Mouse (Mus musculus): ENCODE results near the gene Ccr2.
"Not testable (repeated sequence)": the region's sequence is repeated elsewhere in the genome, so short reads cannot be mapped to it uniquely, and the experiment has no call there.

Gene Ccr2

DNA sequence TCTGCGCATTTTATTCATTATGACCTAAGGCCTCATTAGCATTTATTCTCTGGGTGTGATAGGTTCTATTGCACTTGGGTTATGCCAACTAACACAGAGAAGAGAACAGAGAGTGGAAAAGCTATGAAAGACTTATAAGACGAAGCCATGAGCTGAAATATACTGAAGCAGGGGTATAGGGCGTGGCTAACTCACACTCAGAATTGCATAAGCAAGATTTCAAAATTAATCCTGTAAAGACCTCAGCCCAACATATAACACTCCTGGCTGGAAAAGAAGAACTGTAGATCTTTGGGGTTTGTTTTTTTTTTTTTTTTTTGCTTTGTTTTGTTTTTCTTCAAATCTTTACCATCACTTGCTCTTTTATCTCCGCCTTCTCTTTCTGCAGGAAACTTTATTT, at the start of gene Ccr2:
Gene Ccr2 (plus strand): TSS at position 228 of the 400 bp plus-strand sequence.
- no peak for DNase-seq (ENCODE audit: low read depth in 2 of 2, low spot score in 2 of 2)

DNA sequence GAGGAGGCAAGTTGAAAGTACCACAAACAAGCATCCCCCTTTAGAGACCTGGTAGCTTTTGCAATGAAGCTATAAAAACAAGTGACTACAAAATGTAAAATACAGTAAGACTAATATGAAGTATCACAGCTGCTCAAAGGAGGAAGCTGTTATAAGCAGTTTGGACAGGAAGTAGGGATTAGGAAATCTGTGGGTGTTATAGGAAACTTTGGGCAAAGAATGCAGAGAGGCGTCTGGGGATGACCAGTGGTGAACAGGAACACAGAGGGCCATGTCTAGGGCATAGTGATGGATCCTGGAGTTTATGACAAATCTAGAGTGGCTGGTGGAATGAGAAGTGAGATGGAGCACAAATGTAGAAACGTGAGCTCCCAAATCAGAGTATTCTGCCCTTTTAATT, 48.2 kb upstream of the Ccr2 start:
- no peak for DNase-seq (ENCODE audit: low read depth in 2 of 2, low spot score in 2 of 2)

DNA sequence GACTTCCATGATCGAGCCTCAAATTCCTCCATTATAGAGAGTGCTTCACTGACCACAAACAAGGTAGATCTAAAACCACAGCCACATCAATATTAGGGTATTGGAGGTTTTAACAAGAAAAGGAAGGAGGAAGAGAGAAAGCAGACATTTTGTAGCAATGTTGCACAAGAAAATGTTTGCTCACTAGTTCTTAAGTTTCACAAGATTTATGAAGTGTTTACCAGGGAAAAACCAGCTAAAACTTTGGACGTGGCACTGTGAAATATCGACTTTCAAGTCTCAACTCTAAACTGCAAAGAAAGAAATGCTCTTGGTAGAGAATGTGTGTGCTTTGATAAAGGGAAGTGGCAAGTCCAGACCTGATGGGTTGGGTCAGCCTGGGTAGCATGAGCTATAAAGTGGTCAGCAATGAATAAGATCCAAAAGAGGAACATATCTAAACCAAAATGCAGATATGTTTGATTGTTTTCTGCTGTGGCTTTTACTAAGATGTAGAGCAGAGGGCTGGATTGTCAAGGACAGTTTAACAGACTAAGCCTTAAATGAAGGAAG, 45.5 kb upstream of the Ccr2 start:
- no peak for DNase-seq (ENCODE audit: low read depth in 2 of 2, low spot score in 2 of 2)

DNA sequence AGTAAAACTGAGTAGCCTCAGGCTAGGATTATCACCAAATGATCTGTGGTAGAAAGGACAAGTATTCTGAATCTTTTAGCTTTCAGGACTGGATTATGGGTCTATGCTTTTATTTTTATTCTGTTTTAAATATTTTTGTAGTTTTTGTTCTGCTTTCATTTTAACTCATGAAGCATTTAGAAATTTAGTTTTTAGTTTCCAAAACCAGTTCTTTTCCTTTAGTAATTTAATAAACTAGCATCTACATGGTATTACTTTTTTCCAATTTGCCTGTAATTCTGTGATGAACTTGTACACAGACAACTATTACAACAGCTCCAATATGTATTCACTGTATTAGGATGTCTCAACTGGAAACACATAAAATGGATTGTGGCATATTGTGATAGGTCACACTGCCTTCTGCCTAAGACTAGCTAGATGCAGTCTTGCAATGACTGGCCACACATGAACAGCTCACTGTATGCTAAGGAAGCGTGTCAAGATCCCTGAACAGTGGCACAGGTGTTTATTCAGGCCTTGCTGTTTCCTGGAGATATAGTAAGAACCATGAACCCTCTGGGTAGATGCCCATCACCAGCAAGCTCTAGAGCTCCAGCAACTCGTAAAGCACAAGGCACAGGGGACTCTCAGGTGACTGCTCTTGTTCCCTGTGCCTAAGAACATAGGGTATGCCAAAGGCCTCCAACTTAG, 41.9 kb upstream of the Ccr2 start:
- DNase-seq (ENCODE audit: low read depth in 2 of 2, low spot score in 2 of 2), result no peak

DNA sequence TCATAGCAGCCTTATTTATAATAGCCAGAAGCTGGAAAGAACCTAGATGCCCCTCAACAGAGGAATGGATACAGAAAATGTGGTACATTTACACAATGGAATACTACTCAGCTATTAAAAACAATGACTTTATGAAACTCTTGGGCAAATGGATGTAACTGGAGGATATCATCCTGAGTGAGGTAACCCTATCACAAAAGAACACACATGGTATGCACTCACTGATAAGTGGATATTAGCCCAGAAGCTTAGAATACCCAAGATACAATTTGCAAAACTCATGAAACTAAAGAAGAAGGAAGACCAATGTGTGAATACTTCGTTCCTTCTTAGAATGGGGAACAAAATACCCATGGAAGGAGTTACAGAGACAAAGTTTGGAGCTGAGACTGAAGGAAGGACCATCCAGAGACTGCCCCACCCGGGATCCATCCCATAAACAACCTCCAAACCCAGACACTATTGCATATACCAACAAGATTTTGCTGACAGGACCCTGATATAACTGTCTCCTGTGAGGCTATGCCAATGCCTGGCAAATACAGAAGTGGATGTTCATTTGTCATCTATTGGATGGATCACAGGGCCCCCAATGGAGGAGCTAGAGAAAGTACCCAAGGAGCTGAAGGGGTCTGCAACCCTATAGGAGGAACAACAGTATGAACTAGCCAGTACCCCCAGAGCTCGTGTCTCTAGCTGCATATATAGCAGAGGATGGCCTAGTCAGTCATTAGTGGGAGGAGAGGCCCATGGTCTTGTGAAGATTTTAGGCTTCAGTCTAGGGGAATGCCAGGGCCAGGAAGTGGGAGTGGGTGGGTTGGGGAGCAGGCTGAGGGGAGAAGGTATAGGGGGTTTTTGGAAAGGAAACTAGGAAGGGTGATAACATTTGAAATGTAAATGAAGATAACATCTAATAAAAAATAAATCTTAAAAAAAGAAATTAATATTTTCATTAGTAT, 40.0 kb upstream of the Ccr2 start:
- not testable (repeated sequence) for DNase-seq (ENCODE audit: low read depth in 2 of 2, low spot score in 2 of 2)

DNA sequence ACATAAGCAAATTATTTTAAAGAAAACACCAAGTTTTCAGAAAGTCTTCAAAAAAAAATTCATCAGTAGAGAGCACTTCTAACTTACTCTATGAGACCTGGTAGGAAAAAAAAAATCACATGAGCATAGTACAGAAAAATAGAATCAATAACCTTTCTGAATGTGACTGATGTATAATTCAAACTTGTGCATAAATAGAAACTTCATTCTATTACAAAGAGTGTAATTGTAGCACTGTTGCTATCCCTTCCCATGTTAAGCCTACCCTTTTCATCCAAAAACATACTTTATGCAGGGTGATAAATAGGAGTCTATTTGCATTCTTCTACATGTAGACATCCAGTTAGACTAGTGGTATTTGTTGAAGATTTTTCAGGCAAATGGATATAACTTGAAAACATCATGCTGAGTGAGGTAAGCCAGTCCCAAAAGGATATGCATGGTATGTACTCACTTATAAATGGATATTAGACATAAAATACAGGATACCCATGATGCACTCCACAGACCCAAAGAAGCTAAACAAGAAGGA, 35.1 kb upstream of the Ccr2 start:
- DNase-seq (ENCODE audit: low read depth in 2 of 2, low spot score in 2 of 2), result no peak

DNA sequence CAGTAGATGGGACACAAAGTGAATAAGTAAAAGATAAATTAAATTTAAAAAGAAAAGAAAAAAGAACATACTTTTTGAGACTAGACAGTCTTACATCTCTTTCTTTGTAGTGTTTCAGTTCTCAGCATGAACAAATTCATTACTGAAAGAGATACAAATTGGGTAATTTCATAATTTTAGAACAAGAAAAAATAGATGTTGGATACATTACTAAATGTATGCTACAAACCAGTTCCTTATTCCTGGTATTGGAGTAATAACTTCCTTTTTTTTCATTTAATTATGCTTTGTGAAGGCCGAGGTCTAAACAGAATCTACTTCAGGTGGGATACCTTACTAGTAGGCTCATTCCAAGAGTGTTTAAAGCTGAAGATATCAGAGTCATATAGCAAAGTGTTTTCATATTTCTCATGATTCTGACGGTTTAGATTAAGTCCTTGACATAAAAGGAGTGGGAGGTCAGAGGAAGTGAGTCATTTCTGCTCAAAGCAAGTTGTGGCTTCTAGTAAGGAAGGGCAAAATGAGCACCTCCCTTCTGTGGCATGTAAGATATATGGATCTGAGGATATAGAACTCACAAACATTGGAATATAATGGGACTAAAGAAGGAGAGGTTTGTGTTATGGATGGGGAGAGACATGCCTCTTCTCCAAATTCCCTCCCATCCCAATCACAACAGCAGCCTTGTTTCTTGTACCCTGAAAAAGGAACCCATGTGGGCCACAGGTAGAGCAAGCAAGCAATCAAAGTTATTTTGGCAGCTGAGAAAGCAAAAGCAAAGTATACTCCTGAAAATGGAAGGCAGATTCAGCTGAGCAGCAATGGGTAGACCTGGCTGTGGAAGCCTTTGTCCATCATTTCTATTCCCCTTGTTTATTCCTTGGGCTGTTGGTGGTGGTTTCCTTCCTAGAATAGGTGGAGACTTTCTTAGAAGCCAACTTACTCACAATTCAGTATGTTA, 33.4 kb upstream of the Ccr2 start:
- DNase-seq (ENCODE audit: low read depth in 2 of 2, low spot score in 2 of 2), result peak; percentile 36 to 55

DNA sequence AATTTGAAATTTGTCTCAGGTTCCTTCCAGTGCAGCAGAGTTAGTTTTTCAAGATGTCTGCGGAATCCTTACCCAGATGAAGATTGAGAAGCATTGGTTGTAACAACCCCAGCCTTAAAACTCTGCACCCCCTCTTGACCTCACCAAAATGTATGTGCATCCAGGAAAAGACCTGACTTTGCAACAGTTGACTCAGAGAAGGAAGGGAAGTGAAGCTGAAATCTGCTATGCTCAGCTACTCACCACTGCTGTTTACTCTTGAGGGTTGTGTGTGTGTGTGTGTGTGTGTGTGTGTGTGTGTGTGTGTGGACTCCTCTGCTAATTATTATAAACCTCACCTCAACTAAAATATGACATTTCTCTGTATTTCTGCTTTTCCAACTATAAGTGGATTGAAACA, 30.2 kb upstream of the Ccr2 start:
- no peak for DNase-seq (ENCODE audit: low read depth in 2 of 2, low spot score in 2 of 2)

DNA sequence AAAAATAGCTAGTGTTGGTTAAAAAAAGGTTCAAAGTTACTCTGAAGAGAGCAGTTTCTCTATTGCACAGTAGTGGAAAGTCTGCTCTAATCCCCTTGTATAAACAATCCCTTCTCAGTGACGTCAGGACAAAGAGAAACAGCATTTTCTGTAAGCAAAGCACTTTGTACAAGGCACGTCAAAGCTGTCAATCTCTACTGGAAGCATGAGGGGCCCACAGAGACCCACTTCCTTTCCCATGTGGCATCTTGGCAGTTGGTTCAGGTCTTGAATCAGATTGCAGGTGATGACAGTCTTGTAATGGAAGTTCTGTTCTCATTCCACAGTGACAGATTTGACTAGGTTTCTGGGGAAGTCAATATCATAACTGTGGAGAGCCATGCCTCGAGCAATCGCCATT, 21.9 kb upstream of the Ccr2 start:
- no peak for DNase-seq (ENCODE audit: low read depth in 2 of 2, low spot score in 2 of 2)

DNA sequence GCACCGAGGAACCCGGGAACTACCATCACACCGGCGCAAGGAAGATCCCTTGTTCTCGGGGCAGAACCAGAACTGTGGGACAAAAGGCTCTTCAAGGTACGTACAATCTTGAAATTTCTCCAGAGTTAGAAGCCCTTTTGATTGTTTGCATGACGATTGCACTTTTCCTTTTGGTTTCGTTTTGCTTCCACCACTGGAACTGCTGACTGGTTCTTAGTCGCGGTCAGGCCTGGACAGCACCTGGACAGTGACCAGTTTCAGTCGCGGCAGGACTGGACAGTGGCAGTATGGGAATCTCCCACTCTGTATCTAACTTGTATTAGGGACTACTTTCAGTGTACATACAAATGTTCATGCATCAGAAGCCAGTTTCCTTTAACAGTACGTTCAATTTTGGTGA, 21.3 kb upstream of the Ccr2 start:
- DNase-seq (ENCODE audit: low read depth in 2 of 2, low spot score in 2 of 2), result not testable (repeated sequence)

DNA sequence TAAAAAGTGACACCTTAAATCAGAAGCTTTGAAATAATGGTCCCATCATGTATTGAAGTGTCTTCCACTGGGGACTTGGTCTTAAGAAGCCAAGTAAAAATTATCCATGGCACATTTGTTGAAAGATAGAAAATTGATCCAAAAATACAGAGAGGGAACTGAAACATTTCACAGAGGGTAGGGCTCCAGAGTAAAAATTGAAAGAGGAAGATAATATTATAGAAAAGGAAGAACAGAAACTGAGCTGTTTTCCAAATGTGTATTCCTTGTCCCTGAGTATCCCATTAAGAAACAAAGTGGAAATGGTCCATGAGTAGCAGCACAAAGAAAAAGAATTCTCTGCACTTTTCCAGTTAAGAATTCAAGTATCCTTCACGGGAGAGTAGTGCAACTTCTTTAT, 11.3 kb upstream of the Ccr2 start:
- DNase-seq (ENCODE audit: low read depth in 2 of 2, low spot score in 2 of 2), result no peak

DNA sequence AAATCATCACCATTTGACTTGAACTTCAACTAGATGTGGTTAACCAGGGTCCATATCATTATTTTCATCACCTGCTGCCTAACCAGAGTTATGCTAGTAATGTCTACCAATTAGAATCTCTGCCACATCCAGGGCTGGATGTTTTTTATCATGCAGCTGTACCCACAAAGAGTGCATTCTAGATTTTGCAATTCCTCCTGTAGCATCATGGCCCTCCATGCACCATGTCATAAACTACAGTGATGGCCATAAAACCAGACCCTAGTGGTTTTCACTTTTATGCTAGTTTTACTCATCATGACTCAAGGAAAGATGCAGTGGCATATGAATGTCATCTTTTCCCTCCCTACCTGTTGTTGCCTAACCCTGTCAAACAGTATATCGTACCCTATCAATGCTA, 2.6 kb upstream of the Ccr2 start:
- DNase-seq (ENCODE audit: low read depth in 2 of 2, low spot score in 2 of 2), result no peak

DNA sequence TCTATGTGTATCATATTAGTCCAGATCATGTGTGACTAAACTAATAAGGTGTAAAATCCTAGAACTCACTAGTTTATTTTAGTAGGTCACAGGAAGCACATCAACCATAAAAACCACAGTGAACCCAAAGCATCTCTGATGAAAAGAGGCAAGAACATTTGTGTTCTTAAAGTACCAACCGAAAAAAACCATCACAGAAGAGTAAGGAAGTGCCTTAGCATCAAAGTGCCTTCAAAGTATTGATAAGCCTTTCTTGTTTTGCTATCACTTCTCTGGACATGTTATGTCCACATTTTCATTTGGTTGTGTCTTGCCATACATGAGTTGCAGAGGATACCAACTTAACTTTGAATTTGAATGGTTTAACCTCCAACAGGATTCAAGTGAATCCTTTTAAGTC, 1.4 kb upstream of the Ccr2 start:
- peak in 1 of 2 experiments; percentile 17 for DNase-seq (ENCODE audit: low read depth in 2 of 2, low spot score in 2 of 2)

DNA sequence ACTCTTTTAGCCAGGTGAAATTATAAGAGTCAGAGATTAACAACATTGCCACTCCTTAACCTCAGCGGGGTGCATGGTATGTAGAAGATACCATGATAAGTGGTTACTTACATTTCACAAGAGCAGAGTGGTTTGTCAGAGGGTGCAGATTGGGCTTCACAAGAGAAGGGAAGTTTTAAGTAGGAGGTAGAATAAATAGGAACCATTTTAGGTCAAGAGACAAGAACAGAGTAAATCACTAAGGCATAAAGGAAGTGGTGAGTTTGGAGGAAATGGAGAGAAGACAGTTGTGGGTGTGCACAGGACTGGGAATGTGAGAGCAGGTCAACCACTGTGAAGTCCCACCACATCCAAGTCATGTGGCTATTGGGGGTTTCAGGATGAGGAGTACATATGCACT, 1.4 kb downstream of the Ccr2 start:
- DNase-seq (ENCODE audit: low read depth in 2 of 2, low spot score in 2 of 2), result no peak

DNA sequence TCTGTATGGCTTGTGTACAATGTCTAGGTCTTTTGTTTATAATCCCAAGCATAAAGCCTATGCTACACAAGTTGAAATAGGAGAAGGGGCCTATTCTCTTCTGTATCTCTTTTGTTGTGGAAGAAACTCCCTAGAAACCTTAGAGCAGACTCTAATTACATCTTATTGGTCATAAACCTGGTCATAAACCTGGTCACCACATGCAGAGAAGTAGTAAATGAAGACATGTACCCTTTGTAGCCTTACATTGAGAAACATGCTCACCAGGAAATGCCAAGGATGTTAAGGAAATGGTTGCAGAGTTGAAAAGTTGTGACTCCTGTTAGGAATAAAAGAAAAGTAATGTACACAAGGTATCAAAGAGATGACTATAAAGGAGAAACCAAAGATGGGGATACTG, 3.4 kb downstream of the Ccr2 start:
- DNase-seq (ENCODE audit: low read depth in 2 of 2, low spot score in 2 of 2), result no peak

DNA sequence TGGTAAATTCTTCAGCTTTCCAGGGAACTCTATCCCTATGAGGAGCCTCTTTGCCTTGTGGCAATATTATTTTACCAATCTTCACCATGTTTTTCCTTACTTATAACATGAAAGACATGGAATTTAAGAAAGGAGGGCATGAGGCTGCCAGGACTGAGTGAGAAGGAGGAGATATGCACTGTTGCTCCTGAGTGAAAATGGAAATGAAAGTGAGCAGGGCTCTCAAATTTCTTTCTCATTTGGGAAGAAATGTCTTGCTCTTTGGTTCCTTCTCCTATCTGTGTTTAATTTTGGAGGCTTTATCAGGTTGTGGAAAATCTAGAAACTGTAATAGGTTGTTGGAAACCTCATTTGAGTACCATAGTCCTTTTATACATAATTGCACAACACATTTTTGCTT, 5.5 kb downstream of the Ccr2 start:
- DNase-seq (ENCODE audit: low read depth in 2 of 2, low spot score in 2 of 2), result no peak

DNA sequence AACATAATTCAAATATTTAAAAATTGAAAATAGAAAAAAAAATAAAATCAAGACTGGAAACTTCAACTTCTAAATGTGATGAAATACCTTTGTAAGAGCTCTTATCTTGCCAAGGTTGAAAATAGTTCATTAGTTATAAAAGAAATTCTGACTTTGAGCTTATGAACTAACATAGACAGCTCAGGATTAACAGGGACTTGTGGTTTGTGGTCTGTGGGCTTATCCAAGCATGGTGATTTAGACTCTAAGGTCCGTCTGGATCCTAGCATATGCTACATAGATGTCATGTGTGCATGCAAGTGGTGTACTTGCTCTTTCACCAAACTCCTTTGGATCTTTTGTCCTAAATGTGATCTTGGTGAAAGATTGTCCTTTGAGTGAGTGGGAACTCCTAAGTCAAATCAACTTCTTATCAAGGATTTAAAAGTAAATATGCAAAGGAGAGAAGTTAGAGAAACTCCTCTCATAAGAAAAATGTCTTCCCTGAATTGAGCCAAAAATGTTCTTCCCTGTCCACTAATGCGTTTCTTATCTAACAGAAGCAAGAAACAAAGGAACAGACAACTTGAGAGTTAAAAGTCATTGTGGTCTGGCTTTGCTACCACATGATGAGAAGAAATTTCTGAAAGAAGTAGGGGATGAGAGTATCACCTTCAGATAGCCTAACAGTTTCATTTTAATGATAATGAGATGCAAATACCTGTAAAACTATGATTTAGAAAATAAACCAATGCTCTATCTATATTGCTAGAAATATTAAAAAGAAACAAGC, 6.8 kb downstream of the Ccr2 start:
- DNase-seq (ENCODE audit: low read depth in 2 of 2, low spot score in 2 of 2), result no peak

DNA sequence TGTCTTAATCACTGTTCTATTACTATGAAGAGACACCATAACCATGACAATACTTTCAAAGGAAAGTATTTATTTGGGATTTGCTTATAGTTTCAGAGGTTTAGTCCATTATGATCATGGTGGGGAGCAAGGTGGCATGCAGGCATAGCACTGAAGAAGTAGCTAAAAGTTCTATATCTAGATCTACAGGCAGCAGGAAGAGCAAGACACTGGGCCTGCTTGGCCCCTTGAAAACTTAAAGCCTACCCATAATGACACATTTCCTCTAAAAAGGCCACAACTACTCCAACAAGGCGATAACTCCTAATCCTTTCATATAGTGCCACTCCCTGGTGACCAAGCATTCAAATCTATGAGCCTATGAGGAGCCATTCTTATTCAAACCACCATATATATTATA, 10.2 kb downstream of the Ccr2 start:
- no peak for DNase-seq (ENCODE audit: low read depth in 2 of 2, low spot score in 2 of 2)

DNA sequence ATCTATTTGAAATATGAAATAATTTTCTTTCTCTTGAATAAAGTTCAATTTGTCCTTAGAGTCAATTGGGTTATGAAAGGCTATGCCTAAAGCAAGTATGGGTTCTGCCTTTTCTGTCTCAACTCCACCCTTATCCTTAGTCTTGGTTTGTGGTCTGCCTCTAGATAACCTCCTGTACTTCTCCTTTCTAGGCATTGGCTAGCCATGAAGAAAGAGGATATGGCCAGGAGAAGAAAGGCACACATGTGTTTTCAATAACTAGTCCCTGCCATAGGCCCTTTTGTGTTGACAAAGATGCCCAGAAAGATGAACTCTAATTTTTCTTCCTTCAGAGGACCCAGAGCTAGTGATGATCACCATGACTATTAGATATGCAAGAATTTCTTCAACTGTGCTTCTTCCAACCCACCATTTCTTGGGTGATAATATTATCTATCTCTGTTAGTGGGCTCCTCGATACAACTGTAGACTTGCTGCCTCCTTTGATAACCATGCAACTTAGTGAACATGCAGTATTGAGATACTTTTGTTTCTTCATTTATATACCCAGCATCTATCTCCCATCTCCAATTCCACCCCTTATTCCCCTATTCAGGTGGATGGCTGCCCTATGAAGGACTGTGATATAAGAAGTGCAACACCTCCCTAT, 11.0 kb downstream of the Ccr2 start:
- no peak for DNase-seq (ENCODE audit: low read depth in 2 of 2, low spot score in 2 of 2)

DNA sequence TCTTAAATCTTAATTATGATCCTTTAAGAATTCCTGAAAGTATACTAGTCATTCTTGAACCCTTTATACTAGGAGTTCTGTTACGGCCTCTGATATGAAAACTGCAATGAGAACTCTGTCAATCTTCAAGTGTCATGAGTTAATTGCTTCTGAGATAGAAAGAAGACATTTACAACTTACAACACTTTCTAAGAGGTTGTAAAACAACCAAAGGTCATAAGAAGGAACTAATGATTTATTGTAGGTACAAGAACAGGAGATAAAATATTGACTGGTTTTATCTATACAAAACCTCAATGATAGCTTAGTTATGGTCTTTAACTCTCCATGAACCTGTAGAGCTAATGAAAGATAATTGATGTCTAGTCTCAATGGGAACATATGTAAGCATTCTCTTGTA, 12.0 kb downstream of the Ccr2 start:
- no peak for DNase-seq (ENCODE audit: low read depth in 2 of 2, low spot score in 2 of 2)

Data from CD8-positive naive resting alpha-beta T cell, adult 2 months (primary cell).